Mouse (Mus musculus): Measurements from ENCODE around the gene Mbd6. TPM values are rescaled to one million over a fixed set of nuclear protein-coding genes. Genes with fewer than 3 reads are reported as not detected.

Mbd6 gene
- total and polyA plus RNA-seq, 2 experiments = 1.0 to 19.2 TPM

GRCm38 (mm10) chr10:127303136-127303535 lies 14.3 kb upstream of the Mbd6 start:
- WGBS = 97% methylated on average over 11 of the region's 11 CpGs
- Histone ChIP-seq H3K4me3 (ENCODE audit: insufficient read depth, low read depth, low read length) (no peak overlapping the region), H3K27me3 (ENCODE audit: control insufficient read depth, insufficient read depth, low read length) (no peaks in the 10 kb centered on the region), H3K27ac (replicated peaks; ENCODE audit: insufficient read depth, low read depth, low read length) (no peak overlapping the region), H3K9ac (ENCODE audit: low read depth, low read length) (no peak overlapping the region), H3K79me2 (ENCODE audit: control insufficient read depth, insufficient read depth, low read length) (no peaks in the 10 kb centered on the region), H3K36me3 (ENCODE audit: control insufficient read depth, insufficient read depth, low read length) (peaks cover 52% of the 10 kb centered on the region), H3K4me1 (ENCODE audit: control insufficient read depth, insufficient read depth, low read length) (no peaks in the 10 kb centered on the region)
- DNase-seq (ENCODE audit: extremely low read depth, low read depth, low spot score) = no peak
- TF ChIP-seq POLR2A (IDR thresholded peaks at IDR 0.05; ENCODE audit: extremely low read depth, insufficient read depth, low read length) = no peak
- no peak for TF ChIP-seq CTCF (IDR thresholded peaks at IDR 0.05; ENCODE audit: low read depth, low read length)

- Histone ChIP-seq H3K4me1 (ENCODE audit: control insufficient read depth, insufficient read depth, low read length) (0 out of 2 replicates have a peak, but pooled peaks cover under 1% of the 10 kb centered on the region), H3K27ac (replicated peaks; ENCODE audit: insufficient read depth, low read depth, low read length) (no peak overlapping the region), H3K27me3 (ENCODE audit: control insufficient read depth, insufficient read depth, low read length) (no peaks in the 10 kb centered on the region), H3K36me3 (ENCODE audit: control insufficient read depth, insufficient read depth, low read length) (peaks cover 56% of the 10 kb centered on the region), H3K4me3 (ENCODE audit: insufficient read depth, low read depth, low read length) (no peak overlapping the region), H3K9ac (ENCODE audit: low read depth, low read length) (no peak overlapping the region), H3K79me2 (ENCODE audit: control insufficient read depth, insufficient read depth, low read length) (0 out of 2 replicates have a peak, but pooled peaks cover 4% of the 10 kb centered on the region)
- WGBS = 95% methylated on average over 6 of the region's 6 CpGs
- TF ChIP-seq CTCF (IDR thresholded peaks at IDR 0.05; ENCODE audit: low read depth, low read length) (no peak), POLR2A (IDR thresholded peaks at IDR 0.05; ENCODE audit: extremely low read depth, insufficient read depth, low read length) (no peak)
- DNase-seq (ENCODE audit: extremely low read depth, low read depth, low spot score) = no peak
Measured at GRCm38 (mm10) chr10:127300361-127300760, 11.5 kb upstream of the Mbd6 start.

DNA sequence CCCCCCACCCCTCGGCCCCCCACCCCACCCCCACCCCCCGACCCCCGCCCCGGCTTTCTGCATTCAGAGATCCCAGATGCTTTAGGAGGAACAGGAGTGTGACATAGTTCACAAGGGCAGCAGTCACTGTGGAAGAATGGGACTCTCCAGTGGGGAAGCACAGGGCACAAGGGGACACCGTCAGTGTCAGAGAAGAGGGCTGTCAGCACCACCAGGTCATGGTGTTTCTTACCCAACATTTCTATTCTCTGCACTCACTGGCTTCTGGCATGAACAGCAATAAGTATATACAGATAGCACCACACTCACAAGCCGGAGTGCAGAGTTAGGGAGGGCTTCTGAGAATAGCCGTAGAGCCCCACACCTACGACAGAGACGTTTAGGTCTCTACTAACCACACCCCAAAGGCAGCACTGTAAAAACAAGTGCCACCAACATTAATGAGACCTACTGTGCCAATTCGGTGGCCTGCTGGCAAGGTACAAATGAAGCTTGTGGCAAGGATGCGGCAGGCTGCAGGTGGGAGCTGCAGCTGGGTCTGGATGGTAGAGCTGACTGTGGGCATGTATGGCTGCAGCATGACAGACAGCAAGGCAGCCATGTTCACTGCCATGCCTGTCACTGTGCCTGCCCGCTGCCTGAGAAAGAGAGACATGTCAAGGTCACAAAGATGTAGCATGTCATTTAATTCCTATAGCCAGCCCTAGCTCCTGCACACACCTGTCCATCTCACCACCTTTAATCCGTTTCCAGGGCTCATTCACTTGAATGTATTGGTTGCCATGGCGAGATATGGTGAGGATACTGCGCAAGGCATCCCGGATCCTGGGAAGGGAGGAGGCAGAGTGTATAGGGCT lies 8.4 kb upstream of the Mbd6 start:
- no peak for TF ChIP-seq POLR2A (IDR thresholded peaks at IDR 0.05; ENCODE audit: extremely low read depth, insufficient read depth, low read length)
- no peak for TF ChIP-seq CTCF (IDR thresholded peaks at IDR 0.05; ENCODE audit: low read depth, low read length)
- peaks cover 7% of the 10 kb centered on the region; the same call in 1 of the 2 replicates for H3K4me1 ChIP-seq (ENCODE audit: control insufficient read depth, insufficient read depth, low read length)
- DNase-seq (ENCODE audit: extremely low read depth, low read depth, low spot score) = no peak
- no peak overlapping the region for H3K9ac ChIP-seq (ENCODE audit: low read depth, low read length)
- H3K36me3 ChIP-seq (ENCODE audit: control insufficient read depth, insufficient read depth, low read length) = peaks cover 50% of the 10 kb centered on the region
- 89% methylated on average over 16 of the region's 16 CpGs for WGBS
- H3K79me2 ChIP-seq (ENCODE audit: control insufficient read depth, insufficient read depth, low read length) = 0 out of 2 replicates have a peak, but pooled peaks cover 4% of the 10 kb centered on the region
- no peak overlapping the region for H3K4me3 ChIP-seq (ENCODE audit: insufficient read depth, low read depth, low read length)
- H3K27me3 ChIP-seq (ENCODE audit: control insufficient read depth, insufficient read depth, low read length) = no peaks in the 10 kb centered on the region
- no peak overlapping the region for H3K27ac ChIP-seq (replicated peaks; ENCODE audit: insufficient read depth, low read depth, low read length)

DNA sequence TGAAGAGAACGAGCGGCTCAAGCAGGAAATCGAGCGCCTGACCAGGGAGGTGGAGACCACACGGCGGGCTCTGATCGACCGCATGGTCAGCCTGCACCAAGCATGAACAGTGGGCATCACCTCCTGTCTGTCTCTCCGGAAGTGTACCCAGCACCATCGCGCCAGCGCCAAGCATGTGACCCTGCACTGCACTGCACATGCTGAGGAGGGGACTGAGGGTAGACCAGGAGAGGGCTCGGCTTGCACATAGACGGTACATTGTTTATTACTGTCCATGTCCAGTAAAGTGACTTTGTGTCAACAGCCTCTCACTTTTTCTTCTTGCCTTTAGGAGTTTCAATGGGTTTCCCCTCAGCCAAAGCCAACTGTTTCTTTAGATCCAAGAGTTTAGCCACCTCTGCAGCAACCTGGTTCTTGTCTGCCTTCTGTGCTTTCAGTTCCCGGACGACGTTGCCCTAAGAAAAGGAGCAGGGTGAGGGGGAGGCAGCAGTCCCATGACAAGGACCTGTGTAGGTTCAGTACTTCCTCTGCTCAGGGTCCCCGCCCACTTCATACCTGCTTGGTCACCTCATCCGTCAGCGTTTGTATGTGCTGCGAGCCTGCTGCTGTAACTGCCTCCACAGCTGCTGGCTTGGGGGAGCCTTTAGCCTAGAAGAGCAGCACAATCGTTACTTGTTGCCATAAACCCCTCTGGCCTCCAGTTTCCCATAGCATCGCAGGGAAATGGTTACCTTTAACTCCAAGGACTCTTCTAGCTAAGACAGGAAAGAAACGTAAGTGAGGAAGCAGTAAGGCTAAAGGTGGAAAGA lies 7.4 kb upstream of the Mbd6 start:
- Histone ChIP-seq H3K4me1 (ENCODE audit: control insufficient read depth, insufficient read depth, low read length) (peaks cover 11% of the 10 kb centered on the region; the same call in 1 of the 2 replicates), H3K9ac (ENCODE audit: low read depth, low read length) (no peak overlapping the region), H3K27ac (replicated peaks; ENCODE audit: insufficient read depth, low read depth, low read length) (no peak overlapping the region), H3K79me2 (ENCODE audit: control insufficient read depth, insufficient read depth, low read length) (peaks cover 4% of the 10 kb centered on the region; the same call in 1 of the 2 replicates), H3K27me3 (ENCODE audit: control insufficient read depth, insufficient read depth, low read length) (no peaks in the 10 kb centered on the region), H3K36me3 (ENCODE audit: control insufficient read depth, insufficient read depth, low read length) (peaks cover 44% of the 10 kb centered on the region), H3K4me3 (ENCODE audit: insufficient read depth, low read depth, low read length) (no peak overlapping the region)
- 80% methylated on average over 24 of the region's 24 CpGs for WGBS
- DNase-seq (ENCODE audit: extremely low read depth, low read depth, low spot score) = no peak
- no peak for TF ChIP-seq CTCF (IDR thresholded peaks at IDR 0.05; ENCODE audit: low read depth, low read length)
- TF ChIP-seq POLR2A (IDR thresholded peaks at IDR 0.05; ENCODE audit: extremely low read depth, insufficient read depth, low read length) = no peak

DNA sequence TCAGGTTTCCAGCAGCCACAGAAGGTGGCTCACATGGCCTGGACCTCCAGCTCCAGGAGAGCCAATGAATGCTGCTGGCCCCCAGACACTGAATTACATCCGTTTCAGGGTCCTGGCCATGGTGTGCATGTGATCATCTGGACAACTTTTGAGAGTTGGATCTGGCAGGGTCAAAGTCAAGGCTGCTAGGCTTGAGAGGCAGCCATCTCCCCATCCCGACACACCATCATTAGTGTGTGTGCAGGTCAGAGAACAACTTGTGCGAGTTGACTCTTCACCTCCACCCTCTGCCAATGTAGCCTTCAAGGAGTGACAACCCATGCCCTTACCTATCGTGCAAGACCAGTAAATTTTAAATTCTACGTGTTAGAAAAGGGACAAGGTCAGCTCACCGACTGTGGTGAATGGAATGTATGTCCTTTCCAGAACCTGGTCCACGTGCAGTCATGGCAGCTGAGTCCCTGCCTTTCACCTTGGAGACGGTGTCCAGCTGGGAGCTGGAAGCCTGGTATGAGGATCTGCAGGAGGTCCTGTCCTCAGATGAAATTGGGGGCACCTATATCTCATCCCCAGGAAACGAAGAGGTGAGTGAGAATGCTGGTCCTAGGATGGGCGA lies 6.2 kb upstream of the Mbd6 start:
- peaks cover 37% of the 10 kb centered on the region for H3K36me3 ChIP-seq (ENCODE audit: control insufficient read depth, insufficient read depth, low read length)
- no peak overlapping the region for H3K4me3 ChIP-seq (ENCODE audit: insufficient read depth, low read depth, low read length)
- H3K27me3 ChIP-seq (ENCODE audit: control insufficient read depth, insufficient read depth, low read length) = no peaks in the 10 kb centered on the region
- peaks cover 11% of the 10 kb centered on the region; the same call in 1 of the 2 replicates for H3K4me1 ChIP-seq (ENCODE audit: control insufficient read depth, insufficient read depth, low read length)
- DNase-seq (ENCODE audit: extremely low read depth, low read depth, low spot score) = peak; percentile 34
- no peak for TF ChIP-seq CTCF (IDR thresholded peaks at IDR 0.05; ENCODE audit: low read depth, low read length)
- WGBS = 67% methylated on average over 10 of the region's 10 CpGs
- peaks cover 4% of the 10 kb centered on the region; the same call in 1 of the 2 replicates for H3K79me2 ChIP-seq (ENCODE audit: control insufficient read depth, insufficient read depth, low read length)
- no peak overlapping the region for H3K27ac ChIP-seq (replicated peaks; ENCODE audit: insufficient read depth, low read depth, low read length)
- H3K9ac ChIP-seq (ENCODE audit: low read depth, low read length) = no peak overlapping the region

Data from liver, adult 2 months (tissue).